Mouse (Mus musculus) testis, postnatal 10 days (tissue): ENCODE measurements around the gene Ablim2.

Experiments used
- DNase-seq: peaks from one replicate; pipeline ENCODE4 v3.0.0; 2021; ENCODE audit warnings: low spot score

Ablim2 gene

DNA sequence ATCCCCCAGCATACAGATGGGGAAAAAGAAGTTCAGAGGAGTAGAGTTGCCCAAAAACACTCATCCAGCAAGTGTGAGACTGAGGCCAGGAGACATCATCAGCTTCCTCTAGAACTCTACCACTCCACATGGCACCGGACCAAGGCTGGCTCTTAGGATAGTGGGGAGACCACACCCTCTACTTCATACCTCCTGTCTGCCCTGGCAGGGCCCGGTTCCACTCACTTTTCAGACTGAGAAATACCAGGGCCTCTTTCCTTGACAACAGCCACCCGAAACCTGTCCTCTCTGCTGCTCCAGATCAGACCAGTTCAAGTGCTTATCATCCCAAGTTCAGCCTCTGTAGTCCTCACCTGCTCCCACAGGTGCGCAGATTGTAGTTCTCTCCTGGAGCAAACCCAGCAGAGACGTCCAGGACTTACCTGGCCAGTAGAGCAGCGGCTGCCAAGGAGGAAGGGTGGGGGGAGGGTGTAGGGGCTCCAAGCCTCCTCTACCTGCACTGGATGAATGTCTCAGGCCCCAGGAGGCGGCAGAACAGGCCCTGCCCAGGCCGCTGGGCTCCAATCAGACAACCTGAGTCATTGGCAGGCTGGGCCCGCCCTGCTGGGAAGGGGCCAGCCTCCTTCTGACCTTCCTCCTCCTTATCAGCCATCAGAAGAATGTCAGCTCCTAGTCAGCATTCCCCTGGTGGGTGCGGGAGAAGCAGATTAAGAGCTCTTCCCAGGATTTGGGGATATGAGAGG is 18.0 kb upstream of the Ablim2 start, which contains the start of gene Sh3tc1:
Sh3tc1 (minus strand) TSS at position 452 of the 743 bp plus-strand sequence.
- DNase-seq, result peak; percentile 63

DNA sequence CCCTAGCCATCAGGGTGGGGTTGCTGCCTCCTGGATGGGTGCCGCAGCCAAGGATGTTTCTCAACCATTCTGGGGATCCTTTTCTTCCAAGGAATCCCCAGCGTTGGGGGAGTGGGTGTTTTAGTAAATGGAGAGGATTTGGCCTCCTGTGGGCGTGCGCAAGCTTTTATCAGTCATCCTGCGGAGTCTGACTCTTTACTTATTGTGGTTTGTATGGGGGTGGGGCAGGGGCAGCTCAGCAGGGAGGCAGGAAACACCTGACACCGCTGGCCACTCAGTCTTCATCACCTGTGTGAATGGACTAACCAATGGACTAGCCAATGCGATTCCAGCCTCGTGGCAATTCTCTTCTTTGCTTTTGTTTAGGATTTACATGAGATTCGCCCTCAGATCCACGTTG is 17.0 kb upstream of the Ablim2 start:
- no peak for DNase-seq

DNA sequence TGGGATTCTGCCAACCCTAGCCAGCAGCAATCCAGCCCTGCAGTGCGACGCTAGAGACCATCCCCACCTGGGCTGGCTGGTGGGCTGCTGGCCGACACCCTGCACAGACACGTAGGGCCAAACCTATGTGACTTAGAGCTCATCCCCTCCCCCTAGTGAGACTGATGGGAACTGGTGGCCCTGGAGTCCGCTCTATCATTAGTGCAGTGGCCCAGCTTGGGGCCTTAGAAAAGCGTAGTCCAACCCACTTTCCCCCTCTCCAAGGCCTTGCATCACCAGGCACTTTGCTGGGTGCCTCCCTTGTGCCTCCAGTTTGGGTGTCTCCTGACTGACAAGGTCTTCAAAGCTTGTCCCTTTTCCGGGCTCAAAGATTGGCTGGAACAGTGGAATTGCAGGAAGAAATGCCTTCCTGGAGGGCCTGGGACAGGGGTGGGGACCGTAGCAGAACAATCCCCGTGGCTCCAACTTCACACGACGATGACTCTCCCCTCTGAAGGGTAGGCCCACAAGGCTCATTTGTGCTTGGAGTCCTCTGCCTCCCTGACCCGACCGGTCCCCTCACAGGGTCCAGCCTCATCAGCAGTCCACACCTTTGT is 16.4 kb upstream of the Ablim2 start:
- DNase-seq, result no peak

DNA sequence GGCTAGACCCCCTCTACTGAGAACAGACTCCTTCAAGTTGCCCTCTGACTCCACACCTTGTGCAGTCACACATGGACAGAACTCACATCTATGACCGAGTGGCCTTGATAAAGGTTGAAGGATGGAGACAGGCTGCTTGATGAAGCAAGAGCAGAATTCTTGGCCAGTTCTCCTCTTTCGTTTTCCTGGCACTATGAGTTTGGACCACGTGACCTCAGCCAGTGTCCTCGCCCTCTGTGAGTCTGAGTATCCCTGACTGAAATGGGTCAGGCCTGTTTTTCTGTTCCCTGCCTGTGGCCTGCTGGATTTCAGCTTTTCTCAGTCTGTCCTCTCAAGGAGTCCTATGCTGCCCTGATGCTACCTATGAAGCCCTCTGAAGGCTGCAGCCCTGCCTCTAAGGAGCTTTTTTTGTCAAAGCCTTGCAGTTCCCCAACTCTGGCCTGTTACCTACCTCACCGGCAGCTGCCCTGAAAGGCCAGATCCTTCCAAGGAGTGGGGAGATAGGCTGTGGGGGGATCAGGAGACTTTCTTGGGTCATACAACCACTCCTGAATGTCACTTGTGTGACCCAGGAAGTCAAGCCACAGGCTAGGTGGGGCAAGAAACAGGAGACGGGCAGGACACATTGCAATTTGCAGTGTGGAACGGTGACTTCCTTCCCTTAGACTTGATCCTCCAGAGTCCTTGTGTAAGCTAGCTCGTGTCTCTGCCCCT is 14.3 kb upstream of the Ablim2 start:
- no peak for DNase-seq

DNA sequence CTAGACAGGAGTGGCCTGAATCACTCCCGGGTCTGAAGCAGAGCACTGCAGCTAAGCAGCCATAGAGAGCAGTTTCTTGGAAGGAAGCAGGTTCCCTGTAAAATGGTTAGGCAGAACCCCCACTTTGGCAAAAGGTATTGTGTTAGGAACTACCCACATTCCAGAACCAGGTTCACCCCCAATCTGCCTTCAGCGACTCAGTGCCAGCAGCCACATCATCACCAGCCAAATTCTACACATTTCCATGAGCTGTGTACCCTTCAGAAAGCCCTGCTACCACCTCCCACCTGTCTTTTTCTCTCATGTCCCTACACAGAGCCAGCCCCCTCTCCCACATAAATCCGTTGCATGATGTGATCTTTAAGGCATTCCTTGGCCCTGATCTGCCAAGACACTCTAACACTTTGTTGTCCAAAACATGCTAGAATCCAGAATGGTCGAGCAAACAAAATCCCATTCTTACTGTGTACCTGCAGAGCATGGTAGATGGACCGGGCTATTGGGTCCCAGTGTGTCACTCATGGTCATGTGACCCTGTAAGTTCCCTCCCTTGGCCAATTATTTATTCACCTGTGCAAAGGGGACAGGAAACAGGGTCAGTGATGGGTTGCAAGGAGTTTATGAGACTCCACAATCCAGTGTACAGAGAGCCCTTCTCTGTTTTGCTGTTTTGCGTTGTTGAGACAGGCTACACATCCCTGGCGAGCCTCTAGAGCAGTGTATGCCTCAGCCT is 13.5 kb upstream of the Ablim2 start:
- no peak for DNase-seq

DNA sequence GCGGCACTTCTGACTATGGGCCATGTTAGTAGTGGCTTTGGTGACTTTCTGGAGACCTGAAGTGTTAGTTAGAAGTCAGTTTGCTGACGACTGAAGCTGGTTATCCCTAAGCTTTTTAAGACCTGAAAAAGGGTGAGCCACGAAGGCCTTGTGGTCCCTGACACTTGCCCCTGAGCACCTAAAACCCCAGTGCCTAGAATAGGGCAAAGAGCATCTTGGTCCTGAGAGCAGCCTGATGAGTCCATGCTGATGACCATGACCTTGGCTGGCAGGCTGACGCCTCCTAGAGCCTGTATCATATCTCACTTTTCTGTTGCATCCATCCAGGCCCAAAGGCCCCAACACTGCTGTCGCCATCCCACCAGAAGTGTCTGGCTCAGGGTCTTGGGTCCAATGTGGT is 12.3 kb upstream of the Ablim2 start:
- no peak for DNase-seq

DNA sequence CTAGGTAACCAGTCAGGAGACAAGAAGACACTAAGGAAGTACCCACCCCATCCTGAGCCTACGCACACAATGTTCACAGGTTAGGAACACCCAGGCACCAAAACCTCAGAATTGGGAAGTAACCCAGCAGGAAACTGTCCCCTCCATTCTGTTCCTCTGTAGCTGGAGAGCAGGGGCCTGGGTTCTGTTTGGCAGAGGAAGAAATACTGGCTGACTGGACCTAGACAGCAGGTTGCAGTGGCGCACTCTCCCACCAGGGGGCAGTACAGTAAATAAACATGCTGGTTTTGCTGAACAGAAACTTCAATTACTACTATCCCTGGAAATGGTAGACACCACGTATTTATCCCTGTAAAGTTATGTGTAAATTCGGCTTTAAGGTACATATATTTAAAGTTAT is 10.8 kb upstream of the Ablim2 start:
- peak; percentile 91 for DNase-seq

DNA sequence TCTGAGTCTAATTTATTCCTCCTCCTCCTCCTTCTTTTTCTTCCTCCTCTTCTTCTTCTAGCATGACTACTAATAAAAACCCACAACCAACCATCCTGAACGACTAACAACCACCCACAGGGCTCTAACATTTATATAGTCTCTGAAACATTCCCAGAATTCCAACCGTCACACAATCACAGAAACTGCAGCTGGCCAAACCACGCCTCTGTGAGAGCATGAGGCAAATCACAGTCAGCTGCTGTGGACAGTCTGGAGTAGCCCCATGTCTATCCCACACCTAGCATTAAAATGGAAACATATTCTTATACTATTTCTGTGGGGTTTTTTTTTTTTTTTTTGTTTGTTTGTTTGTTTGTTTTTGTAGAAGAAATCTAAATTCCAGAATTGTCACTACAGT is 8.3 kb upstream of the Ablim2 start:
- no peak for DNase-seq

DNA sequence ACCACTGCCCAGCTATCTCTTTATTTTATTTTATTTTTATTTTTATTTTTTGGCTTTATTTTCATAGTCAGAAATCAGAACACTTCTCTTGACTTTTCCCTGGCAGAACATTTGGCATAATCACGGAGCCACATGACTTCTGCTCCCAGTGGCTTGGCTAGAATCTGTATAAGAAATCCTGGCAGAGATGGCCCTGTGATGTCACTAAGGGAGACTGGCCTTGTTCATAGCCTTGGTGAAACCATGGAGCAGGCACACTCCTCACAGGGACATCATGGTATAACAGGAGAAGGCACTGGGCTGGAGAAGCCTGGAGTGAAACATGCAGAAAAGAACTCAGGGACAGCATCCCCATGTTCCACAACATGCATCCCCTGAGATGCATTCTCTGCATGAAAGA is 7.7 kb upstream of the Ablim2 start:
- DNase-seq, result no peak

DNA sequence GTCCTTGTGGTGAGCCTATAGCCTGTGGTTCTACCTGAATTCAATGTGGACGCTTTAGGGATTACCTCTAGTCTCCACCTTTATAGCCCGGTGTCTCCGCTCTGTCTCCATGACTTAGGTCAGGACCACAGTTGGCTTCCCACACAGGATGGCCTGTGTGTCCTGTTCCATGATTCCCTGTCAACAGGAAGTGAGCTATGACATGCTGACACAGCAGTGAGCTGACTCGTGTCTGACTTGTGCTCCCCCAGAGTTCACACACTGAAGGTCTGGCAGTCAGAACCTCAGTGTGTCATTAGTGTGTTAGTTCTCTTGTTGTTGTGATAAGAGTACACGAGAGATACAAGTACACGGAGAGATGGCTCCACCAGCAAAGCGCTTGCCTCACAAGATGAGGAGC is 6.7 kb upstream of the Ablim2 start:
- DNase-seq, result no peak

DNA sequence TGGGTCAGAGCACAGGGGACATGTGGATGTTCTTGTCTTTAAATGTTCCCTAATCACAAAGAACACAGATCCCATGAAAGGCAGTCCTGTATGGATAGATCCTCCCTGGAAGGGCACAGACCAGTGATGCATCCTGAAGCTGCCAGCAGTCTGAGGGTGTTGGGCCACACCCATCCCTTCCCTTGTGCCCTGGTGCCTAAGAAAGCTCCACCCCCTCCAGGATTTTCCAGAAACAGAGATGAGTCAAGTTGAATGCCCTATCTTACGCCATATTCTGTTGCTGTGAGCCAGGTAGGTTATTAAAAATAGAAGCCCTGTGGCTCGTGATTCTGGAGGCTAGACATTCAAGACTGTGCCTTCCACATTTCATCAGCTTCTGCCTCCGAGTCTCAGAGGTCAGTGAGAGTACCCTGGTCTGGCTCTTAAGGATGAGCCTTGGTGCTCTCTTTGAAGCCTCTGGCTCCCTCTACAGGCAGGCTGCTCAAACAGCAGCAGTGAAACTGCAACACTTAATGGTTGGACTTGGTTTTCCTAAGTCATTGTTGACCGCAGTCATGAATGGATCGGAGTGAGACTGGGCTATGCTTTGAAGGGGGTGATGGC is 2.4 kb upstream of the Ablim2 start:
- peak; percentile 77 for DNase-seq

DNA sequence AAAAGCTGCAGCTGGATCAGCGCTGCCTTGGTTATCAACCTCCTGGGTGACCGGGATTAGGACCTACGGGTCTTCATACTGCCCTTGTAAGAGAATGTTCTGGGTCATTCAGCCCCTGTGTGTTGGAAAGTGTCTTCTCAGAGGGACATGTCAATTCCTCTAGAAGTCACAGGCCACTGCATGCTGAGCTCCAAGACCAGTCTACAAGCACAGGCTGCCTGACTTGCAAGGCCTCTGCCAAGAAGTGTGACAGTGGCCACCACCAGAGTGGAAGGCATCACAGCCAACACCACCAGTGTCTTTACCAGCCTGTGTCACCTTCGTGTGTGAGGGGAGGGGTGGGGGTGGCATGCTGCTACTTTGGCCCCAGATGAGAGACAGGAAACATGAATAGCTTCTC is 1.7 kb upstream of the Ablim2 start:
- no peak for DNase-seq

DNA sequence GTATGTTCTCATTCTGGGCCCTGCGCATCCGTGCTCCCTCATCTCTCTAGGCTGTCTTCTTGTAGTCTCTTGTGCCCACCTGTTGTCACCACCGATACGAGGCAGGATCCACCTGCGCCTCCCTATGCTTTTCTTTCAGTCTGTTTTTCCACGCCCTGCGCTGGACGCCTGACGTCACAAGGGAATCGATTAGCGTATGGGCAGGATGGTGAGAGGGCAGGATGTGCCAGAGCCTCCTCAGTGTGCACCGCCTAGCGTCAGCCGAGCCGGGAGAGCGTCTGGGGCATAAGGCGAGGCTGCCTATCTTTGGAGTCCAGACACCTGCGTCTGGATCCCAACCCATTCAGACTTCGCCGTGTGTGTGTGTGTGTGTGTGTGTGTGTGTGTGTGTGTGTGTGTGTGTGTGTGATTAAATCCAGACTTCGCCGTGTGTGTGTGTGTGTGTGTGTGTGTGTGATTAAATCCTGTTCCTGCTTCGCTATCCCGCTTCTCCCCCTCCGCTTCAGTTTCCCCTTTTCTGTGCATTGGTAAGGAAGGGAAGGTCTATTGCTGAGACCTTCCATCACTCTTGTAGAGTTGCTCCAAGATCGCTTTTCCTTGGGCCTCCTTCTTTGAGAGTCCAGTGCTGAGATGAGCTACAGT is 562 bp upstream of the Ablim2 start:
- DNase-seq, result no peak

DNA sequence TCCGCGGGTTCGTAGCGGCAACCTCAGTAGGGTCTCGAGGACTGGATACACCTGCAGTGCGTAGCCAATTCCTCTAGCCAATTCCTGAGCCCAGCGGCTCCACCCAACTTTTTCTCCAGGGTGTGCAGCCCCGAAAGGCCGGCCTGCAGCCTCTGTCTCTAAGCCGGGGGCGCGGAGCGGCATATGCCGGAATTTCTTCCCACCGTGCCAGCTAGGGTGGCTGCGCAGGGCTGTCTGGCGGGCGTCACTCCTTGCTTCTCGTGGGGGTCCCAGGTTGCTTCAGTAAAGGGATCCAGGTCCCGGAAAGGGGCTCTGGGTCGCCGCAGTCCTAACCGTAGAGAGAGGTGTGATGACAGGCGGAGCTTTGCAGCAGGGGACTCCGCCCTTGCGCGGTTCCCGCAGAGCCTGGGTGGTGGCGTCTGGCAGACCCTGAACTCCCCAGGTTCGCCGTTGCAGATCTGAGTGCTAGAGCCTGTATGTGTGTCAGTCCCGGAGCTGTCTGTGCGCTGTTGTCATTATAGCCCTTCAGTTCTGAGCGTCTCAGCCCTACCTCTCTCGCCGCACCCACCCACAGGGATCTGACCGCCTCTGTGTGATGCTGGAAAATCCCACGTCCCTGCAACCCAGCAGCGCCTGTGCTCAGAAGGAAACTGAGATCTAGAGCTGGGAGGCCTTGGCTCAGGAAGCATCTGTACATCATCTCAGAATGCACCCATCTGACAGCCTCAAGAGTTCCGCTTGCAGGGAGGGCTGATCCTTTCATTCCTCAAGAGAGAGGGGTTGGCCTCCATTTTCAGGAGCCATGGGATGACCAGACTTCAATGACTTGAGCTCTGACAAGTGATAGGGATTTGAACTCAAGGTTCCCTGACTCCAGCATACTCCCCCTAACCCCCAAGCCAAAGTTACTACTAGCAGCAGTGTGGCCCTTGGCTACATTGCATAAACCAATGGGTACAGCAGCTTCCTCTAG is 687 bp downstream of the Ablim2 start:
- peak; percentile 53 for DNase-seq

DNA sequence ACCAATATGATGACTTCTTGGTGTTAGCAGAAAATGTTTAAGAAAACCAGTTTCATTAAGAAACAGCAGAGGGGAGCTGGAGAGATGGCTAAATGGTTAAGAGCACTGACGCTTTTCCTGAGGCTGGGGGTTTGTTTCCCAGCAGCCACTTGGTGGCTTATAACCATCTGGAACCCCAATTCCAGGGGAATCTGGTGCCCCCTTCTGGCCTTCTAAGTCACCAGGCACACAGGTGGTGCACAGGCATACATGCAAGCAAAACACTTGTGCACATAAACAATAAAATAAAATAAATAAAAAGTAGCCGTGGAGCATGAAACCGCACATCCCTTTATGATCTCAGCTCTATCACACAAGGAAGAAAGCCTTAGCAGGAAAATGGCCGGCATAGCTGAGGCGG is 3.6 kb downstream of the Ablim2 start:
- DNase-seq, result no peak

DNA sequence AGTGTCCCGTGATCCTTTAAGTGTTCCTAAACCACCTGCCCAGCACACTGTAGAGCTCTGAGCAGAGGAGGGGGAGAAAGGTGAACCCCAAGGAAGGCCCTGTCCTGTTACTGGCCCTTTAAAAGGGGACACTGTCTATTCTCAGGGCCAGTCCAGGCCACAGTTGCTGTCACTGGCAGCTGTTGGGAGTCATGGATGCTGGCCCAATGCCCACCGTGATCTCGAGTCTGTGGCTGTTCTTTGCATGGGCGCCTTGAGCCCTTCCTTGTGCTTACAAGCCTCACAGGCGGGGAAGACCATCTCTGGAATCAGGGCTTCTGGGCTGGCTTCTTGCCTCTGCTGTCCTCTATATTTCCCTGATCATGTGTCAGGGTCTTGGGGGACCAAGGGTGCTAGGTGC is 4.7 kb downstream of the Ablim2 start:
- DNase-seq, result peak; percentile 61

DNA sequence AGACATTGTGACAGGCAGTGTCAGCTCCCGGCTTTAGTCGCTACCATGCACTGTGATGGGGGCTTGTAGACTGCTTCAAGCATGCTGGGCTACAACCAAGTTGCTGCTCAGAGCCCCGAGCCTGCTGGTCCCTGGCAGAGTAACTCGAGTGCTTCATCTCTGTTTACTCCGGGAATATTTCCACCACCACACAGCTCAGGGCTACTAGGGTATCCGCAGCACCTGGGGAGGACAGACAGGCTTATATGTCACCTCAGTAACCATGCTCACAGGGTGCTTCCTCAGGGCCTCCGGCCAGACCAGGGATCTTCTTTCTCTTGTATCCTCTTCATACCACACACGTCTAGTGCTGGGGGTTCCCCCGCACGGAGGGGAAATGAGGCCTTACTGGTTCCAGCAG is 5.2 kb downstream of the Ablim2 start:
- no peak for DNase-seq

DNA sequence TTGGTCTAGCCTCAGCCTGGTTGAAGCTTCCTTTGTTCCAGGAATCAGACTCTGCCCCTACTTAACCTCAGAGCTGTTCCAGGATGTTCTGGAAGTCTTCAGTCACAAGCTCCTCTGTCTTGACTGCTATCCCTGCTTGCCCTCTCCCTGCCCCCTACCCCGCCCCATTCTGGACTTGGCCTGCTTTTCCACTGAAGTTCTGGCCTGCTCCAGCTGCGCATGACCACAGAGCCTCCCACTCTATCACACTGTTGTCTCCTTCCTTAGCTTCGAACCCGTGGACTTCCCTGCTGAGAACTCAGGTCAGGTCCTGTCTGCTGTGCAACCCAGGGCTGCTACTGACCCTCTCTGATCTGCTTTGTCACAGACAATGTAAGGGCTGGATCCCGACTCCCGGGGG is 8.2 kb downstream of the Ablim2 start:
- no peak for DNase-seq

DNA sequence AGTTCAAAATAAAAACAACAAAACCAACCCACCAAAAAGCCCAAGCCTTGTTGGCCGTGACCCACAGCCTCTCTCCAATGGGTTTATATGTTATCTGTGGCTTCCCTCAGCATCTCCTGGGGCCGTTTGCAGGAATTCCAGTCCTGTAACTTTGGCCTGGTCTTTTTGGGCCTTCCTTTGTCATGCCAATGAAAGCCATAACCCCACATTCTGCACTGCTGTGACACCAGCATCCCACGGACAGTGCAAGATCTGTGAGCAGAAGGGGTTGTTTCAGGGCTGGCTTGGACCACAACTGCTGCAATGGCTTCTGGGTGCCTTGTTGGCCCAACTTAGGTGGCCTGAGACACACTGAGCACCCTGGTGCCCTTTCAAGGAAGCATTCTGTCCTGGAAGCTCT is 10.8 kb downstream of the Ablim2 start:
- no peak for DNase-seq

DNA sequence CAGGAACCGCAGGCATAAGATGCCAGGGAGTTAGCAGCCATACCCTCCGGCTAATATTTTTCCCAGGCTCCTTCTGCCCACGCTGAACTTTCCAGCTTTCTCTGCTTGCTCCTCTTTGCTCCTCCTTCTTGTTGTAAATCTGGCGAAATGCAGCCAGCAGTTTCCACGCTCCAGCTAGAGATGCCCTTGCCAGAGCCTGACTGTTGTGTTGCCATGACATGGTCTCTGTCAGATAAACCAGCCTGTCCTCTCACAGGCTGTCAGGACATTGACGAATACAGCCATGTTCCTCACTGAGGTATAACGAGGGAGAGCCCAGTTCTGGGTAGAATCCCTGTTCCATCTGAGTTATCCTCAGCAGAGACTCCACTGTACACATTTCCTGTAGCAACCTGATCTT is 11.3 kb downstream of the Ablim2 start:
- DNase-seq, result no peak

DNA sequence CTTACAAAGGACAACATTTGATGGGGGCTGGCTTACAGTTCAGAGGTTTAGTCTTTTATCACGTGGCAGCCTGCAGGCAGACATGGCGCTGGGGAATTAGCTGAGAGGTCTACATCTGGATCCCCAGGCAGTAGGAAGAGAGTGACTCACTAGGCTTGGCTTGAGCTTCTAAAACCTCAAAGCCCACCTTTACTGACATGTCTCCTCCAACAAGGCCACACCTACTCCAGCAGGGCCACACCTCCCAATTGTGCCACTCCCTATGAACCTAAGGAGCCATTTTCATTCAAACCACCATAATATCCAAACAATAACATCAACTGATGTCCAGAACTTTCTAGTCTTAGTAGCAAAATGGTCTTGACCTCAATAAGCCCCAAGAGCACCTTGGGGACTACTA is 12.6 kb downstream of the Ablim2 start:
- DNase-seq, result no peak
